In genomic region chr3:33440500-33440899, GRCm38 (mm10) we compare ENCODE assay signal across 14 mouse cellular contexts.
A peak's percentile ranks its signal among the peaks of the same experiment; 100 is the strongest.
DNase-seq lines count a peak whose midpoint lies in the region; ATAC-seq and TF ChIP-seq lines count a peak whose summit lies in the region.
"Had no signal": no experiment of that assay in that cellular context is flagged by ENCODE, and none has a peak within 500 bp of the region (broad histone marks: within the 10 kb centered on the region; RNA-seq: fewer than 3 reads in every experiment).

No protein-coding gene starts in this region.

- H3K27ac ChIP-seq in ES-E14 (ENCODE audit: insufficient read depth, low read depth, low read length, poor library complexity, severe bottlenecking), result no peak overlapping the region
- H3K27ac ChIP-seq: limb, embryonic 12.5 days had no signal

- peak; percentile 98 for ATAC-seq in frontal cortex, adult (ENCODE audit: low TSS enrichment)
- ATAC-seq: intestine, embryonic 16.5 days had no signal

- in situ Hi-C loops in ES-E14 (cut with MboI; ENCODE audit: low sequenced_read_pairs in 2 of 2, unreplicated experiment in 2 of 2), result no loop called here

- no peaks in the 10 kb centered on the region for H3K4me1 ChIP-seq in ES-E14 (ENCODE audit: control insufficient read depth in 2 of 2, insufficient read depth in 2 of 2, low read length in 2 of 2, poor library complexity in 1 of 2)
- H3K4me1 ChIP-seq: heart, embryonic 12.5 days; limb, embryonic 12.5 days had no signal

- H3K9me3 ChIP-seq in ES-E14 (ENCODE audit: control insufficient read depth, insufficient read depth, low read depth, low read length), result no peaks in the 10 kb centered on the region
- H3K9me3 ChIP-seq: heart, embryonic 12.5 days; limb, embryonic 12.5 days had no signal

- H3K4me3 ChIP-seq in ES-E14 (ENCODE audit: insufficient read depth in 1 of 2, low read depth in 1 of 2, low read length in 2 of 2, poor library complexity in 1 of 2, severe bottlenecking in 1 of 2), result no peak overlapping the region
- H3K4me3 ChIP-seq: heart, embryonic 12.5 days; limb, embryonic 12.5 days had no signal

- H3K36me3 ChIP-seq in ES-E14 (ENCODE audit: control insufficient read depth, insufficient read depth, low read length, poor library complexity, severe bottlenecking), result no peaks in the 10 kb centered on the region
- H3K36me3 ChIP-seq: heart, embryonic 12.5 days; limb, embryonic 12.5 days had no signal

- no peak overlapping the region for H3K9ac ChIP-seq in ES-E14 (ENCODE audit: insufficient read depth, low read depth, low read length, poor library complexity, severe bottlenecking)
- H3K9ac ChIP-seq: heart, embryonic 12.5 days; limb, embryonic 12.5 days had no signal

- intact Hi-C loops in left cerebral cortex, postnatal 25 days (cut with DNase I), result loop anchor here (1.0 kb wide), 1 partner anchor 41 kb away; no protein-coding TSS in a partner anchor

- DNase-seq in ES-E14 (ENCODE audit: low read depth, low spot score), result no peak
- DNase-seq in ZHBTc4 (ENCODE audit: low read depth, low spot score), result peak; percentile 17
- DNase-seq in left cerebral cortex, postnatal 25 days (ENCODE audit: low spot score in 2 of 2), result peak; percentile 48 to 94
- DNase-seq in lung, postnatal 14 days, result no peak
- no peak for DNase-seq in thymus, postnatal 0 days (ENCODE audit: low spot score)
- no peak for DNase-seq in urinary bladder, adult 2 months (ENCODE audit: low spot score)
- no peak for DNase-seq in kidney, postnatal 36 days
- DNase-seq: cerebellum, adult 2 months; lung, postnatal 36 days; spleen, adult 18-20 months had no signal

TF ChIP-seq in ES-E14, 5 proteins besides CTCF, POLR2A, EP300 and RAD21:
- TF ChIP-seq ZC3H11A (IDR thresholded peaks at IDR 0.05; ENCODE audit: borderline replicate concordance, low read depth, low read length) (no peak), MAFK (IDR thresholded peaks at IDR 0.05; ENCODE audit: insufficient read depth, low read depth, low read length) (peak; percentile 72)

Comparison
In these comparisons a context has a peak if more than half of its experiments do, and no peak if none do; other contexts are left out.
1. DNase-seq: peak in ZHBTc4 (single experiment) and left cerebral cortex, postnatal 25 days (2 of 2); none in ES-E14 (single experiment), lung, postnatal 14 days (single experiment), thymus, postnatal 0 days (single experiment), urinary bladder, adult 2 months (single experiment) and kidney, postnatal 36 days (0 of 2).